Mouse (Mus musculus): Measurements from ENCODE around the gene Med27. TPM values are rescaled to one million over a fixed set of nuclear protein-coding genes. Genes with fewer than 3 reads are reported as not detected.
A peak's percentile ranks its signal among the peaks of the same experiment; 100 is the strongest.

Med27 gene
- polyA plus RNA-seq (2014; fragmentation: Nextera tagmentation; extraction: Ambion mirVana): 38.0 and 40.6 TPM in 2 replicates

DNA sequence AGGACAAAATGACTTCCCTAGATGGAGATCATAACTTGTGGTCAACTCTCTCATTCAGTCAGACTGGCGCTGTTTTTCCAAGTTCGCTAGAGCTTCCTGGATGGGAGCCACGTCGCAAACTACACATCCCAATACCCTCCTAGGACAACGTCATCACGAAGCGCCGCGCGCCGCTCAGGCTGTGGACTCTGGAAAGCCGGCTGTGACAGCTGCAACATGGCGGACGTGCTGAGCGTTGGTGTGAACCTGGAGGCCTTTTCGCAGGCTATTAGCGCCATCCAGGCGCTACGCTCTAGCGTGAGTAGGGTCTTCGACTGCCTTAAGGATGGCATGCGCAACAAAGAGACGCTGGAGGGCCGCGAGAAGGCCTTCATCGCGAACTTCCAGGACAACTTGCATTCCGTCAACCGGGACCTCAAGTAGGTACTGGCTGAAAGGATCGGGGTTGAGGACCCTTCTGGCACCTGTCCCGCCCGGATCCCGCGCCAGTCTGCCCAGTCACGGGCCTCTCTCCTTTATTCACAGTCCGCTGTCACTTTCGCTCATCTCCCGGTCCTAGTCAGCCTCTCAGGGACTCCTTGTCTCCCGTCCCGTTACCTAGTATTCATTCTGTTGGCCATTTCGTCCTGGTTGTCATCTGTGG, at the start of gene Med27:
Med27 (plus strand) TSS at position 191 of the 643 bp plus-strand sequence.
- Histone ChIP-seq H3K27ac (ENCODE audit: low read depth, low read length) (no peak within 1 kb of the TSS), H3K4me3 (ENCODE audit: low read depth, low read length) (peak within 1 kb of the TSS; percentile 93)
- WGBS (ENCODE audit: insufficient replicate concordance): under 1% methylated on average over 41 of the region's 41 CpGs

DNA sequence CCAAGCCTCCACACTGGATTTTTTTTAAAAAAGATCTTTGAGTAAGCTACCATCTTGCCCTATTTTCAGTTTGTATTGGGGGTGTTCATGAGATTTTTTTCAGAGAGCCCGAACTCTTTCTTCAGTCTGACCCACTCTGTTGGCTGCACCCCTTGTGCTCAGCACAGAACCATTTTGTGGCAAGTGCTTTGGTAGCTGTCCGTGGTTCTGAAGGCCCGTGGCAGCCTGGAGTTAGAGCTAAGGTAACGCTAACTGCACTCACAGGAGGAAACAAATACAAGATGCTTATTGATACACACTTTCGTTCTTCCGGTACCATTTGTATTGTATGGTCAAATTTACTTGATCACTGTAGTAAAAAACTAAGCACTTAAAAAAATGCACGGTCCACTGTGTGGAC, 36.7 kb upstream of the Med27 start:
- no peak overlapping the region for H3K4me3 ChIP-seq (ENCODE audit: low read depth, low read length)
- WGBS (ENCODE audit: insufficient replicate concordance): 34% methylated on average over 7 of the region's 7 CpGs
- H3K9me3 ChIP-seq (replicated peaks; ENCODE audit: control insufficient read depth, low read length): no peaks in the 10 kb centered on the region
- no peaks in the 10 kb centered on the region for H3K36me3 ChIP-seq (ENCODE audit: control insufficient read depth, insufficient read depth, low read length)
- H3K27ac ChIP-seq (ENCODE audit: low read depth, low read length): no peak overlapping the region
- H3K4me2 ChIP-seq: no peak overlapping the region
- no peaks in the 10 kb centered on the region for H3K27me3 ChIP-seq (ENCODE audit: control insufficient read depth, insufficient read depth, low read length)
- H3K4me1 ChIP-seq (ENCODE audit: control insufficient read depth, insufficient read depth, low read length): no peaks in the 10 kb centered on the region
- ATAC-seq (replicated peaks; ENCODE audit: insufficient number of reproducible peaks, low FRiP score, low TSS enrichment): no peak
- no peak overlapping the region for H3K9ac ChIP-seq (ENCODE audit: low read depth, low read length)

More for the DNA sequence above, at the start of gene Med27:
- Histone ChIP-seq H3K9me3 (replicated peaks; ENCODE audit: control insufficient read depth, low read length) (no peaks in the 10 kb centered on the region), H3K36me3 (ENCODE audit: control insufficient read depth, insufficient read depth, low read length) (peaks cover 8% of the 10 kb centered on the region; the same call in 1 of the 2 replicates), H3K4me1 (ENCODE audit: control insufficient read depth, insufficient read depth, low read length) (no peaks in the 10 kb centered on the region), H3K27me3 (ENCODE audit: control insufficient read depth, insufficient read depth, low read length) (no peaks in the 10 kb centered on the region), H3K4me2 (peak within 1 kb of the TSS; percentile 97), H3K9ac (ENCODE audit: low read depth, low read length) (peak within 1 kb of the TSS; percentile 91)
- peak; percentile 88 for ATAC-seq (replicated peaks; ENCODE audit: insufficient number of reproducible peaks, low FRiP score, low TSS enrichment)

DNA sequence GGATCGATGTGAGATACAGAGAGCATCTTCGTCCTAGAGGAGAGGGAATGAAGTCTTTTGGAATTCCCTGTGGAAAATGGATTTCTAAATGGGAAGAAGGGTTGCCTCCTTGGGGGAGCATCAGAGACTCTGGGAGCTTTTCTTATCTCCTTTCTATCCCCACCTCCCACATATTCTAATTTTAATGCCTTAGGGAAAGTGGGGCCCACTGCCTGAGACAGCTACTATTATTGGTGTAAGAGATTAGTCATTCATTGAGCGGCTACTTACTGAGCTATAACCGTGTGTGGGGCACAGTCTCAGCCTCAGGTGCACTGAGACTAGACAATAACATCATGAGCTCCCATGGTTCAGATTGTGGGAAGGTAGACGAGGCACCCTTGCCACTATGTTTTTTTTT, 34.6 kb upstream of the Med27 start:
- Histone ChIP-seq H3K36me3 (ENCODE audit: control insufficient read depth, insufficient read depth, low read length) (no peaks in the 10 kb centered on the region), H3K4me3 (ENCODE audit: low read depth, low read length) (no peak overlapping the region), H3K27ac (ENCODE audit: low read depth, low read length) (no peak overlapping the region), H3K4me1 (ENCODE audit: control insufficient read depth, insufficient read depth, low read length) (no peaks in the 10 kb centered on the region), H3K4me2 (no peak overlapping the region), H3K9ac (ENCODE audit: low read depth, low read length) (no peak overlapping the region), H3K9me3 (replicated peaks; ENCODE audit: control insufficient read depth, low read length) (no peaks in the 10 kb centered on the region), H3K27me3 (ENCODE audit: control insufficient read depth, insufficient read depth, low read length) (no peaks in the 10 kb centered on the region)
- 71% methylated on average over 5 of the region's 5 CpGs for WGBS (ENCODE audit: insufficient replicate concordance)
- ATAC-seq (replicated peaks; ENCODE audit: insufficient number of reproducible peaks, low FRiP score, low TSS enrichment): no peak

DNA sequence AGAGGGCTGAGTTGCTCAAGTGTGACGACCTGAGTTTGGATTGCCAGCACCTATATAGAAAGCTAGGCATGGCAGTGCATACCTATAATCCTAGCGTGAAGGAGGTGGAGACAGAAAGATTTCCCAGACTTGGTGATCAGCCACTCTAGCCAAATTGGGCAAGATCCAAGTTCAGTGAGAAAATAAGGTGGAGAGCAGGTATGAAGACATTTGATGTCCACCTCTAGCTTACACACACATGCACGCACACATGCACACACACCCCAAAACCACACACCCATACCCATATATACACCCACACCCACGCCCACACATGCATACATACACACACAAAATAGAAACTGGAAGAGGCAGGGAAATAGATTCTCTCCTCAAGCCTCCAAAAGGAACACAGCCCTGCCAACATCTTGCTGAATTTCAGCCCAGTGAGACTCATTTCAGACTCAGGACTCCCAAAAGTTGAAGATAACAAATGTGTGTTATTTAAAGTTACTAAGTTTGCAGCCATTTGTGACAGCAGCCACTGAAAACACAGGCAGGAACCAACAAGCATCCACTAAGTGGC, 28.6 kb upstream of the Med27 start:
- Histone ChIP-seq H3K4me1 (ENCODE audit: control insufficient read depth, insufficient read depth, low read length) (no peaks in the 10 kb centered on the region), H3K27me3 (ENCODE audit: control insufficient read depth, insufficient read depth, low read length) (no peaks in the 10 kb centered on the region), H3K4me2 (no peak overlapping the region), H3K9ac (ENCODE audit: low read depth, low read length) (no peak overlapping the region), H3K27ac (ENCODE audit: low read depth, low read length) (no peak overlapping the region), H3K9me3 (replicated peaks; ENCODE audit: control insufficient read depth, low read length) (no peaks in the 10 kb centered on the region), H3K4me3 (ENCODE audit: low read depth, low read length) (no peak overlapping the region), H3K36me3 (ENCODE audit: control insufficient read depth, insufficient read depth, low read length) (no peaks in the 10 kb centered on the region)
- WGBS (ENCODE audit: insufficient replicate concordance): 60% methylated on average over 4 of the region's 4 CpGs
- no peak for ATAC-seq (replicated peaks; ENCODE audit: insufficient number of reproducible peaks, low FRiP score, low TSS enrichment)

GRCm38 (mm10) chr2:29318596-29318995, 28.0 kb upstream of the Med27 start:
- Histone ChIP-seq H3K9me3 (replicated peaks; ENCODE audit: control insufficient read depth, low read length) (no peaks in the 10 kb centered on the region), H3K9ac (ENCODE audit: low read depth, low read length) (no peak overlapping the region), H3K27ac (ENCODE audit: low read depth, low read length) (no peak overlapping the region), H3K4me1 (ENCODE audit: control insufficient read depth, insufficient read depth, low read length) (no peaks in the 10 kb centered on the region), H3K4me2 (no peak overlapping the region), H3K27me3 (ENCODE audit: control insufficient read depth, insufficient read depth, low read length) (no peaks in the 10 kb centered on the region), H3K36me3 (ENCODE audit: control insufficient read depth, insufficient read depth, low read length) (no peaks in the 10 kb centered on the region), H3K4me3 (ENCODE audit: low read depth, low read length) (no peak overlapping the region)
- ATAC-seq (replicated peaks; ENCODE audit: insufficient number of reproducible peaks, low FRiP score, low TSS enrichment): no peak
- WGBS (ENCODE audit: insufficient replicate concordance): 78% methylated on average over 3 of the region's 3 CpGs

DNA sequence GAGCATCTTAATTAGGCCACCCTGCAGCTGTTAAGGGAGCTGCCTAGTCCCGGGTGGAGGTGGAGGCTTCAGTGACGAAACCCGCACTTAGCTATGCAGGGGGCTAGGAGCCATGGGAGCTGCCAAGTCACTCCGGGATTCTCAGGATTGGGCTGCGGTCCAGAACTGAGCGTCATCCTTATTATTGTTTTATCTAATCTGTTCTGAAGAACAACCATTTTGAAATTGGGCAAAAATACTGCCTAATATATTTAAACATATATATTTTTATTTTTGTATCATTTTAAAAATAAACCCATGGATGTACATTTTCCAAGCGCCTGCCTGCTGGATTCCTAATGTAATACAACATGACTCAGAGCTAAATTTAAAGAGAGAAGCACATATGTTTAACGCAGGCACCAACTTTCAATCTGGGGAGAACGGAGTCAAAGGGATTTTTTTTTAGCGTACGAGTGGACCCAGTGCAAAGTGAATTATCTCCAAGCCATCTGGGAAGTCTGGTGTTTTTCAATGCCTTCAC, 26.3 kb upstream of the Med27 start:
- no peak overlapping the region for H3K4me3 ChIP-seq (ENCODE audit: low read depth, low read length)
- 70% methylated on average over 11 of the region's 11 CpGs for WGBS (ENCODE audit: insufficient replicate concordance)
- ATAC-seq (replicated peaks; ENCODE audit: insufficient number of reproducible peaks, low FRiP score, low TSS enrichment): no peak
- H3K27ac ChIP-seq (ENCODE audit: low read depth, low read length): no peak overlapping the region
- H3K9me3 ChIP-seq (replicated peaks; ENCODE audit: control insufficient read depth, low read length): no peaks in the 10 kb centered on the region
- H3K4me2 ChIP-seq: no peak overlapping the region
- no peaks in the 10 kb centered on the region for H3K36me3 ChIP-seq (ENCODE audit: control insufficient read depth, insufficient read depth, low read length)
- H3K4me1 ChIP-seq (ENCODE audit: control insufficient read depth, insufficient read depth, low read length): no peaks in the 10 kb centered on the region
- H3K9ac ChIP-seq (ENCODE audit: low read depth, low read length): no peak overlapping the region
- H3K27me3 ChIP-seq (ENCODE audit: control insufficient read depth, insufficient read depth, low read length): no peaks in the 10 kb centered on the region

- ATAC-seq (replicated peaks; ENCODE audit: insufficient number of reproducible peaks, low FRiP score, low TSS enrichment): no peak
- no peaks in the 10 kb centered on the region for H3K27me3 ChIP-seq (ENCODE audit: control insufficient read depth, insufficient read depth, low read length)
- H3K9me3 ChIP-seq (replicated peaks; ENCODE audit: control insufficient read depth, low read length): no peaks in the 10 kb centered on the region
- no peak overlapping the region for H3K27ac ChIP-seq (ENCODE audit: low read depth, low read length)
- 64% methylated on average over 6 of the region's 6 CpGs for WGBS (ENCODE audit: insufficient replicate concordance)
- H3K9ac ChIP-seq (ENCODE audit: low read depth, low read length): no peak overlapping the region
- no peak overlapping the region for H3K4me3 ChIP-seq (ENCODE audit: low read depth, low read length)
- no peak overlapping the region for H3K4me2 ChIP-seq
- H3K4me1 ChIP-seq (ENCODE audit: control insufficient read depth, insufficient read depth, low read length): no peaks in the 10 kb centered on the region
- no peaks in the 10 kb centered on the region for H3K36me3 ChIP-seq (ENCODE audit: control insufficient read depth, insufficient read depth, low read length)
These were observed 25.8 kb upstream of the Med27 start for GRCm38 (mm10) chr2:29320780-29321179.

DNA sequence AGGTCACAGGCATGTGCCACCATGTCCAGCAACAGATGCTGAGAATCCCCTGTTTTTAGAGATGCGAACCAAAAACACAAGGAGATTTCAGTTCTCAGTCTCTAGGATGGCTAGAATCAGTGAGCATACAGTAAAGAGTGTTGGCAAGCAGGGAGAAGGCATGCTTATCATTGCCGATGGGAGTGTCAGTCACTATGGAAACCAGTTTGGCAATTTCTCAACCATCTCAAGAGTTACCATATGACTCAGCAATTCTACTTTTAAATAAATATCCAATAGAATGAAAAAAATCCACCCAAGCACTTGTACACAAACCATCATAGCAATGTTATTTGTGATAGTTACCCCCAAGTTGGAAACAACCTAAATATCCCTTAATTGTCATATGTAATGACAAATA, 22.2 kb upstream of the Med27 start:
- no peak for ATAC-seq (replicated peaks; ENCODE audit: insufficient number of reproducible peaks, low FRiP score, low TSS enrichment)
- Histone ChIP-seq H3K36me3 (ENCODE audit: control insufficient read depth, insufficient read depth, low read length) (no peaks in the 10 kb centered on the region), H3K4me1 (ENCODE audit: control insufficient read depth, insufficient read depth, low read length) (no peaks in the 10 kb centered on the region), H3K9ac (ENCODE audit: low read depth, low read length) (no peak overlapping the region), H3K9me3 (replicated peaks; ENCODE audit: control insufficient read depth, low read length) (no peaks in the 10 kb centered on the region), H3K27me3 (ENCODE audit: control insufficient read depth, insufficient read depth, low read length) (no peaks in the 10 kb centered on the region), H3K4me3 (ENCODE audit: low read depth, low read length) (no peak overlapping the region), H3K27ac (ENCODE audit: low read depth, low read length) (no peak overlapping the region), H3K4me2 (no peak overlapping the region)
- 79% methylated on average over 2 of the region's 2 CpGs for WGBS (ENCODE audit: insufficient replicate concordance)

GRCm38 (mm10) chr2:29330471-29330870, 16.1 kb upstream of the Med27 start:
- no peaks in the 10 kb centered on the region for H3K36me3 ChIP-seq (ENCODE audit: control insufficient read depth, insufficient read depth, low read length)
- no peaks in the 10 kb centered on the region for H3K4me1 ChIP-seq (ENCODE audit: control insufficient read depth, insufficient read depth, low read length)
- H3K9me3 ChIP-seq (replicated peaks; ENCODE audit: control insufficient read depth, low read length): no peaks in the 10 kb centered on the region
- no peak overlapping the region for H3K4me2 ChIP-seq
- no peak for ATAC-seq (replicated peaks; ENCODE audit: insufficient number of reproducible peaks, low FRiP score, low TSS enrichment)
- no peak overlapping the region for H3K4me3 ChIP-seq (ENCODE audit: low read depth, low read length)
- no peak overlapping the region for H3K9ac ChIP-seq (ENCODE audit: low read depth, low read length)
- H3K27me3 ChIP-seq (ENCODE audit: control insufficient read depth, insufficient read depth, low read length): no peaks in the 10 kb centered on the region
- H3K27ac ChIP-seq (ENCODE audit: low read depth, low read length): no peak overlapping the region
- WGBS (ENCODE audit: insufficient replicate concordance): 90% methylated on average over 1 of the region's 1 CpGs

All from heart, embryonic 11.5 days (tissue).